ENCODE assay signal across 1 mouse cellular context in the genomic region with DNA sequence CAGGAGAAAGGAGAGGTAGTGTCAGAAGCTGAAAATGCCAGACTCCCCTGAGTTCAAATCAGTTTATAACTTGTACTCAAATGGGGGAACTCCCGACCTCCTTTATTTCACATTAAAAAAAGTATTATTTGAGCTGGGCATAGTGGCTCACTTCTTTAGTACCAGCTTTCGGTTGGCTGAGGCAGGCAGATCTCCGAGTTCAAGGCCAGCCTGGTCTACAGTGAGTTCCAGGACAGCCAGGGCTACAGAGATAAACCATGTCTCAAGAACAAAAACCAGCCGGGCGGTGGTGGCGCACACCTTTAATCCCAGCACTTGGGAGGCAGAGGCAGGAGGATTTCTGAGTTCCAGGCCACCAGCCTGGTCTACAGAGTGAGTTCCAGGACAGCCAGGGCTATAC. TPM values are rescaled to one million over a fixed set of nuclear protein-coding genes. Genes with fewer than 3 reads are reported as not detected.
"Had no signal": no experiment of that assay in that cellular context is flagged by ENCODE, and none has a peak within 500 bp of the region (broad histone marks: within the 10 kb centered on the region; RNA-seq: fewer than 3 reads in every experiment).

No protein-coding gene starts in this region.

RNA-seq across cellular contexts. Expression of gene Kcnip2, which starts 10.0 kb away (rescaled TPM):
- polyA plus RNA-seq: macrophage had no signal
